24 mouse cellular contexts compared by ENCODE assay signal in the genomic region with DNA sequence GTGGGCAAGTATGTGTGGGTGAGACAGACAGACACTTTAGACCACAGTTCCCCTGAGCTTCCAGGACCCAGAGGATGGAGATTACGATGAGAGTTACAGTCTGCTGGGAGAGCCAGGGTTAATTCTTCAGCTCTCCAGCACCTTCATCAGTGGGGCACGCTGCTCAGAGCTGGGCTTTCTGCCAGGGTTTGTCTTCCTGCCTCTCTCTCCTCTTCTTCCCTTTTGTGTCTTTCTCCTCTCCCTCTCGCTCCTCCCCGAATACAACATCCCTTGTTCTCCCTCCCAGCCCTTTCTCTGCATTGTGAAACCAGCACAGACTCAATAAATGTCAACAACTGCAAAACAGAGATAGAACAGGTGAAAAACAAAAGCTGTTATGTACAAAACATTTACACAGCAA. TPM values are rescaled to one million over a fixed set of nuclear protein-coding genes. Genes with fewer than 3 reads are reported as not detected.
A peak's percentile ranks its signal among the peaks of the same experiment; 100 is the strongest.
DNase-seq lines count a peak whose midpoint lies in the region; ATAC-seq and TF ChIP-seq lines count a peak whose summit lies in the region.
"Had no signal": no experiment of that assay in that cellular context is flagged by ENCODE, and none has a peak within 500 bp of the region (broad histone marks: within the 10 kb centered on the region; RNA-seq: fewer than 3 reads in every experiment).

No protein-coding gene starts in this region.

- H3K36me3 ChIP-seq in embryonic facial prominence, embryonic 14.5 days (ENCODE audit: control insufficient read depth, insufficient read depth, low read length): no peaks in the 10 kb centered on the region
- no peaks in the 10 kb centered on the region for H3K36me3 ChIP-seq in embryonic facial prominence, embryonic 10.5 days (replicated peaks)
- H3K36me3 ChIP-seq in lung, embryonic 14.5 days (ENCODE audit: insufficient read depth): no peaks in the 10 kb centered on the region
- no peaks in the 10 kb centered on the region for H3K36me3 ChIP-seq in intestine, postnatal 0 days (ENCODE audit: control insufficient read depth, insufficient read depth)
- H3K36me3 ChIP-seq: embryonic facial prominence, embryonic 13.5 days; heart, embryonic 10.5 days; kidney, embryonic 15.5 days; limb, embryonic 13.5 days; liver, embryonic 12.5 days had no signal

- no peak for ATAC-seq in embryonic facial prominence, embryonic 14.5 days (ENCODE audit: low read depth)
- ATAC-seq in lung, embryonic 14.5 days (ENCODE audit: insufficient read depth): peak; percentile 35; the same call in 1 of the 2 replicates
- no peak for ATAC-seq in intestine, postnatal 0 days
- ATAC-seq: liver, embryonic 12.5 days had no signal

- no peak overlapping the region for H3K4me2 ChIP-seq in embryonic facial prominence, embryonic 14.5 days (ENCODE audit: low read depth, low read length)
- H3K4me2 ChIP-seq in lung, embryonic 14.5 days: no peak overlapping the region
- no peak overlapping the region for H3K4me2 ChIP-seq in intestine, postnatal 0 days (replicated peaks; ENCODE audit: low read depth)
- H3K4me2 ChIP-seq: embryonic facial prominence, embryonic 13.5 days; kidney, embryonic 15.5 days; limb, embryonic 13.5 days; liver, embryonic 12.5 days had no signal

- H3K4me3 ChIP-seq in embryonic facial prominence, embryonic 14.5 days (ENCODE audit: low read depth, low read length): no peak overlapping the region
- no peak overlapping the region for H3K4me3 ChIP-seq in embryonic facial prominence, embryonic 10.5 days
- no peak overlapping the region for H3K4me3 ChIP-seq in lung, embryonic 14.5 days (ENCODE audit: low read depth, low read length)
- H3K4me3 ChIP-seq in intestine, postnatal 0 days (ENCODE audit: low read depth, low read length): no peak overlapping the region
- H3K4me3 ChIP-seq: embryonic facial prominence, embryonic 13.5 days; heart, embryonic 10.5 days; kidney, embryonic 15.5 days; limb, embryonic 13.5 days; liver, embryonic 12.5 days had no signal

- TF ChIP-seq CTCF in lung, embryonic 14.5 days (IDR thresholded peaks at IDR 0.05; ENCODE audit: low read depth): no peak
- no peak for TF ChIP-seq CTCF in intestine, postnatal 0 days (IDR thresholded peaks at IDR 0.05; ENCODE audit: low read depth)

- DNase-seq in embryonic facial prominence, embryonic 14.5 days (ENCODE audit: low spot score): peak; percentile 57
- DNase-seq in embryonic facial prominence, embryonic 10.5 days (ENCODE audit: low spot score): no peak
- DNase-seq in lung, embryonic 14.5 days: peak; percentile 64
- DNase-seq in lung, postnatal 4 days: no peak
- peak; percentile 26 to 31 for DNase-seq in right cerebral cortex, postnatal 10 days (ENCODE audit: low spot score in 2 of 2)
- no peak for DNase-seq in right cerebral cortex, postnatal 14 days
- no peak for DNase-seq in layer of hippocampus, postnatal 25 days (ENCODE audit: extremely low spot score in 1 of 2, low spot score in 1 of 2)
- DNase-seq: adrenal gland, postnatal 25 days; cerebellum, adult 11-12 months; gastrocnemius, postnatal 10 days; heart, postnatal 4 days; kidney, adult 11 months; kidney, postnatal 4 days; lung, adult 18-20 months; lung, postnatal 14 days had no signal

- H3K27ac ChIP-seq in embryonic facial prominence, embryonic 14.5 days (replicated peaks; ENCODE audit: low read depth, low read length): no peak overlapping the region
- H3K27ac ChIP-seq in embryonic facial prominence, embryonic 10.5 days (replicated peaks): no peak overlapping the region
- H3K27ac ChIP-seq in lung, embryonic 14.5 days (ENCODE audit: low read depth): no peak overlapping the region
- H3K27ac ChIP-seq in intestine, postnatal 0 days (ENCODE audit: low read depth, low read length): no peak overlapping the region
- H3K27ac ChIP-seq: embryonic facial prominence, embryonic 13.5 days; heart, embryonic 10.5 days; kidney, embryonic 15.5 days; limb, embryonic 13.5 days; liver, embryonic 12.5 days; stomach, postnatal 0 days had no signal

- H3K9ac ChIP-seq in embryonic facial prominence, embryonic 14.5 days (ENCODE audit: low read depth, low read length): no peak overlapping the region
- no peak overlapping the region for H3K9ac ChIP-seq in lung, embryonic 14.5 days
- H3K9ac ChIP-seq in intestine, postnatal 0 days (ENCODE audit: low read depth, low read length): no peak overlapping the region
- H3K9ac ChIP-seq: embryonic facial prominence, embryonic 13.5 days; kidney, embryonic 15.5 days; limb, embryonic 13.5 days; liver, embryonic 12.5 days had no signal

- no peaks in the 10 kb centered on the region for H3K4me1 ChIP-seq in embryonic facial prominence, embryonic 14.5 days (ENCODE audit: control insufficient read depth, insufficient read depth, low read length)
- H3K4me1 ChIP-seq in embryonic facial prominence, embryonic 10.5 days: no peaks in the 10 kb centered on the region
- no peaks in the 10 kb centered on the region for H3K4me1 ChIP-seq in lung, embryonic 14.5 days (ENCODE audit: insufficient read depth)
- H3K4me1 ChIP-seq in intestine, postnatal 0 days (replicated peaks; ENCODE audit: control insufficient read depth, insufficient read depth, low read length): no peaks in the 10 kb centered on the region
- H3K4me1 ChIP-seq: embryonic facial prominence, embryonic 13.5 days; heart, embryonic 10.5 days; kidney, embryonic 15.5 days; liver, embryonic 12.5 days had no signal

- 37% methylated on average over 4 of the region's 4 CpGs for WGBS in embryonic facial prominence, embryonic 14.5 days
- WGBS in embryonic facial prominence, embryonic 10.5 days: 68% methylated on average over 4 of the region's 4 CpGs
- WGBS in lung, embryonic 14.5 days: 10% methylated on average over 4 of the region's 4 CpGs
- 44% methylated on average over 4 of the region's 4 CpGs for WGBS in intestine, postnatal 0 days

- no peaks in the 10 kb centered on the region for H3K27me3 ChIP-seq in embryonic facial prominence, embryonic 14.5 days (replicated peaks; ENCODE audit: control insufficient read depth, insufficient read depth, low read length)
- no peaks in the 10 kb centered on the region for H3K27me3 ChIP-seq in embryonic facial prominence, embryonic 10.5 days (replicated peaks; ENCODE audit: low read depth, poor library complexity, severe bottlenecking)
- no peaks in the 10 kb centered on the region for H3K27me3 ChIP-seq in lung, embryonic 14.5 days (ENCODE audit: insufficient read depth, low read length)
- no peaks in the 10 kb centered on the region for H3K27me3 ChIP-seq in intestine, postnatal 0 days (replicated peaks; ENCODE audit: control insufficient read depth, insufficient read depth, low read length)
- H3K27me3 ChIP-seq: embryonic facial prominence, embryonic 13.5 days; kidney, embryonic 15.5 days; limb, embryonic 13.5 days; liver, embryonic 12.5 days had no signal

- H3K9me3 ChIP-seq in embryonic facial prominence, embryonic 14.5 days (ENCODE audit: control insufficient read depth, low read length): no peaks in the 10 kb centered on the region
- peaks cover 4% of the 10 kb centered on the region; the same call in 1 of the 2 replicates for H3K9me3 ChIP-seq in embryonic facial prominence, embryonic 10.5 days
- 0 out of 2 replicates have a peak, but pooled peaks cover 6% of the 10 kb centered on the region for H3K9me3 ChIP-seq in lung, embryonic 14.5 days (ENCODE audit: low read depth, low read length)
- no peaks in the 10 kb centered on the region for H3K9me3 ChIP-seq in intestine, postnatal 0 days (ENCODE audit: control insufficient read depth)
- H3K9me3 ChIP-seq: heart, embryonic 10.5 days; kidney, embryonic 15.5 days; limb, embryonic 13.5 days; liver, embryonic 12.5 days had no signal

RNA-seq across cellular contexts. Expression of a gene that starts 18.1 kb away (rescaled TPM):
- 0.40 and 0.48 TPM in 2 replicates for polyA plus RNA-seq in embryonic facial prominence, embryonic 14.5 days (2014; fragmentation: Nextera tagmentation; extraction: Ambion mirVana)
- 0.39 and 0.49 TPM in 2 replicates for polyA plus RNA-seq in embryonic facial prominence, embryonic 10.5 days (2016; fragmentation: Nextera tagmentation; extraction: Ambion mirVana)
- polyA plus RNA-seq in lung, embryonic 14.5 days (2014; fragmentation: Nextera tagmentation; extraction: Ambion mirVana): 1.0 and 1.1 TPM in 2 replicates
- polyA plus RNA-seq in intestine, postnatal 0 days (2015; fragmentation: Nextera tagmentation; extraction: Ambion mirVana): 0.87 and 0.99 TPM in 2 replicates
- total RNA-seq in layer of hippocampus, postnatal 25 days (2021): 1 to 10 TPM; 1.5 to 2.3 TPM
- total RNA-seq: granulocyte monocyte progenitor cell, adult 5-6 weeks; megakaryocyte, adult 5-6 weeks had no signal
- polyA plus RNA-seq: liver, embryonic 12.5 days had no signal

Comparison
In these comparisons a context has a peak if more than half of its experiments do, and no peak if none do; other contexts are left out.
1. DNase-seq: peak in embryonic facial prominence, embryonic 14.5 days (single experiment), lung, embryonic 14.5 days (single experiment) and right cerebral cortex, postnatal 10 days (2 of 2); none in embryonic facial prominence, embryonic 10.5 days (single experiment), lung, postnatal 4 days (0 of 2), right cerebral cortex, postnatal 14 days (single experiment) and layer of hippocampus, postnatal 25 days (0 of 2).